Mouse (Mus musculus) stomach, embryonic 14.5 days (tissue): ENCODE measurements at regions not wholly inside any gene's neighbourhood (a gene's known extent, or its start where the extent isn't known, plus 50 kb on each side); places are given as distances from the start of the nearest gene placed in this dataset.

Experiments used
- ATAC-seq: fragments of 200-750 bp; cut with Nextera tagmentation; 2 replicates; pipeline ENCODE4 v1.8.0; 2017; ENCODE audit warnings: low read depth, moderate TSS enrichment; ENCODE audit not compliant: insufficient number of reproducible peaks, insufficient read depth, low FRiP score
- H3K27ac ChIP-seq: fragments of 300-500 bp; sonication (generic); 2 replicates; pipeline ENCODE4 v1.5.1; 2014; ENCODE audit warnings: mild to moderate bottlenecking, low read length, moderate library complexity, mixed read lengths
- H3K27me3 ChIP-seq: fragments of 300-500 bp; sonication (generic); 2 replicates; pipeline ENCODE4 v1.6.1; 2014; ENCODE audit warnings: low read length, control low read depth, mixed read lengths; ENCODE audit not compliant: control insufficient read depth, insufficient read depth
- H3K36me3 ChIP-seq: fragments of 300-500 bp; sonication (generic); 2 replicates; pipeline ENCODE4 v1.6.1; 2014; ENCODE audit warnings: mild to moderate bottlenecking, control low read depth, low read length, moderate library complexity, mixed read lengths; ENCODE audit not compliant: control insufficient read depth, insufficient read depth
- H3K4me1 ChIP-seq: fragments of 300-500 bp; sonication (generic); 2 replicates; pipeline ENCODE4 v1.6.1; 2014; ENCODE audit warnings: low read length, control low read depth, mixed read lengths; ENCODE audit not compliant: control insufficient read depth, insufficient read depth
- H3K4me2 ChIP-seq: fragments of 300-500 bp; sonication (generic); replicated peaks from 2 replicates; pipeline ENCODE4 v1.6.1; 2014; ENCODE audit warnings: low read depth, low read length, control low read depth
- H3K4me3 ChIP-seq: fragments of 300-500 bp; sonication (generic); 2 replicates; pipeline ENCODE4 v1.5.1; 2014; ENCODE audit warnings: low read depth, low read length, control low read depth
- H3K9ac ChIP-seq: fragments of 300-500 bp; sonication (generic); replicated peaks from 2 replicates; pipeline ENCODE4 v1.6.1; 2014; ENCODE audit warnings: low read depth, mild to moderate bottlenecking, control low read depth, low read length, moderate library complexity, mixed read lengths
- H3K9me3 ChIP-seq: fragments of 300-500 bp; sonication (generic); 2 replicates; pipeline ENCODE4 v1.6.1; 2016; ENCODE audit warnings: low read depth, low read length, control low read depth; ENCODE audit not compliant: control insufficient read depth
- WGBS: fragments of 180-500 bp; shearing (Covaris S2); extraction: QIAGEN DNeasy Blood & Tissue Kit; methylation state at CpG from one replicate; pipeline ENCODE4 v1.1.7; 2014; 5-methylcytosine and 5-hydroxymethylcytosine counted together

DNA sequence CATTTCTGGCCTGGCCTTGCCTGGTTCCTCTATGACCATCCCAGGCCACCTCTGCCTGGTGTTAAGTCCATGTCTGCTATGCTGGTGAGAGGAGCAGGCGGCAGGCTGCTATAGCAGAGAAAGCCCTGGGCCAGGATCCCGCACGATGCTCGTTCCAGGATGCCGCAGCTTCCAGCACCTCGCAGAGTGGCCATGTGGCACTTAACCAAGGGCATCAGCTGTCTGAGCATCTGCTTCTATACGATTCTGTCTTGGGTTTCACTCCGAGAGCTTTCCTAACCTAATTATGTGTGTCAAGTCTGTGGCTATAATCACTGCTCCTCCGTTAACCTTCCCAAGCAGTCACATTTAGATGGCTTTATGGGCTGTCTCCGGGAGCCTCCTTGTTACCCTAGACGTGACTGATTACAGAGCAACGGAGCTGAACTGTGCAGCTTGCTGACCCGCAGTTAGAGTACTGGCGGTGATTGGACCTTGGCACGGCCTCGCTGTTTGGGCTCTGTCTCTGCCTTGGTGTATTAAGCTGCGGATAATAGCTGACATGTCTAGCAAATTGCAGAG is 64.4 kb downstream of the Ackr3 start:
- ATAC-seq: no peak
- no peak overlapping the region for H3K9ac ChIP-seq
- H3K36me3 ChIP-seq: no peaks in the 10 kb centered on the region
- WGBS: 43% methylated on average over 17 of the region's 17 CpGs
- H3K27ac ChIP-seq: no peak overlapping the region
- no peaks in the 10 kb centered on the region for H3K9me3 ChIP-seq
- no peak overlapping the region for H3K4me3 ChIP-seq
- H3K4me2 ChIP-seq: no peak overlapping the region
- H3K4me1 ChIP-seq: no peaks in the 10 kb centered on the region
- H3K27me3 ChIP-seq: no peaks in the 10 kb centered on the region

DNA sequence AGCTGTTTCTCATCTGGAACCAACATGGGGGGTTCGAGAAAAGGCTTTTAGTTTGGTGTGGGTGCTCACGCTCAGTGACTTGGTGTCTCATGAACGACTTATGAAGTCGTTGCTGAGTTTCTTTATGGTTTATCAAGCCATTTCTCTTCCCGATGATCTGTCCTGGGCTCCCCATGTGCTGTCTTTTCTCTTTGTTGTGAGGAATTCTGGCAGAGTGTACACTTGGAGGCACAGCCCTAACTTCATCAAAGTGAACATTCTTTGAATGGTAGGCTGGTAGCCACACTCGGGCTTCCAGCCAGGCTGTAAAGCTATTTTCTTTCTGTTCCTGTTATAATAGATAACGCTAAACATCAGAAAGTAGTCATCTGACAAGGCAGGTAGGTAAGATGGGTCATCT is 65.2 kb downstream of the Ackr3 start:
- Histone ChIP-seq H3K4me3 (no peak overlapping the region), H3K4me2 (no peak overlapping the region), H3K36me3 (no peaks in the 10 kb centered on the region), H3K9me3 (no peaks in the 10 kb centered on the region), H3K4me1 (no peaks in the 10 kb centered on the region), H3K27me3 (no peaks in the 10 kb centered on the region), H3K27ac (no peak overlapping the region), H3K9ac (no peak overlapping the region)
- WGBS: 61% methylated on average over 7 of the region's 7 CpGs
- no peak for ATAC-seq

DNA sequence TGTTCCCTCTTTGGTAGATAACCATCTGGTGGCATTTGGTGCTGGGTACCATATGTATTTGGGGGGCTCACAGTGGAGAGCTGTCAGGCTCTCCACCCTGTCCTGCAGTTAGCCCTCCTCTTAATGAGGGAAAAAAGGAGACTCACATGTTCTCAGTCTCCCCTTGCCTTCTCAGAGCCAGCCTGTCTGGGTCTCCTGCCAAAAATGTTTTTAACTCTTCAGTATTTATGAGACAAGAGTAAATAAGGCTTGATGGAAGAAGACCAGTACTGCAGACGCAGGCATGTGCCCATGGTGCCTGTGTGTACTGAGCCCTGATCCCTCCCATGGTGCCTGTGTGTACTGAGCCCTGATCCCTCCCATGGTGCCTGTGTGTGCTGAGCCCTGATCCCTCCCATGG is 66.1 kb downstream of the Ackr3 start:
- H3K36me3 ChIP-seq: no peaks in the 10 kb centered on the region
- H3K27ac ChIP-seq: no peak overlapping the region

DNA sequence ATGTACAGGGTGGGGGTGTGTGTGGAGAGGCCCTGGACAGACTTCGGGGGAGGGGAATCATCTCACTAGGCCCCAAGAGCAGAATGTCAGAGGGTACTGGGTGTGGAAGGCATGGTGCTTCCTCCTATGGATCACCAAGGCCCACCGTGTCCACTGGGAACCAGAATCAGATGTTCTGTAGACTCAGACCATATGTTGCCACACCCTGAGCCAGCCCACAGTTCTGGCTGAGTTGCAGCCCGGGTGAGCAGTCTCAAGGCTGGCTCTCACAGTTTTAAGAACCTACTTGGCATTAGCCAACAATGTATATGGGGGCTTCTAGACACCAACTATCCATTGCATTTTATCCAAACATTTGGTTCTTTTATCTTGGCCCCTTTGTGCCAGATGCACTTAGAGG is 67.5 kb downstream of the Ackr3 start:
- Histone ChIP-seq H3K27ac (no peak overlapping the region), H3K4me1 (no peaks in the 10 kb centered on the region), H3K4me3 (no peak overlapping the region), H3K36me3 (no peaks in the 10 kb centered on the region), H3K9ac (no peak overlapping the region), H3K4me2 (no peak overlapping the region), H3K27me3 (no peaks in the 10 kb centered on the region), H3K9me3 (no peaks in the 10 kb centered on the region)
- 83% methylated on average over 3 of the region's 3 CpGs for WGBS
- no peak for ATAC-seq

More for the DNA sequence above, 66.1 kb downstream of the Ackr3 start:
- H3K4me3 ChIP-seq: no peak overlapping the region
- no peak overlapping the region for H3K9ac ChIP-seq
- H3K4me1 ChIP-seq: no peaks in the 10 kb centered on the region
- H3K27me3 ChIP-seq: no peaks in the 10 kb centered on the region
- H3K4me2 ChIP-seq: no peak overlapping the region
- WGBS: 50% methylated on average over 1 of the region's 1 CpGs
- no peaks in the 10 kb centered on the region for H3K9me3 ChIP-seq
- no peak for ATAC-seq

GRCm38 (mm10) chr1:90272411-90272810 is 68.6 kb downstream of the Ackr3 start:
- Histone ChIP-seq H3K9ac (no peak overlapping the region), H3K4me2 (no peak overlapping the region), H3K27ac (no peak overlapping the region), H3K4me1 (no peaks in the 10 kb centered on the region), H3K36me3 (no peaks in the 10 kb centered on the region), H3K4me3 (no peak overlapping the region), H3K9me3 (no peaks in the 10 kb centered on the region), H3K27me3 (no peaks in the 10 kb centered on the region)
- WGBS: 97% methylated on average over 5 of the region's 5 CpGs
- no peak for ATAC-seq

DNA sequence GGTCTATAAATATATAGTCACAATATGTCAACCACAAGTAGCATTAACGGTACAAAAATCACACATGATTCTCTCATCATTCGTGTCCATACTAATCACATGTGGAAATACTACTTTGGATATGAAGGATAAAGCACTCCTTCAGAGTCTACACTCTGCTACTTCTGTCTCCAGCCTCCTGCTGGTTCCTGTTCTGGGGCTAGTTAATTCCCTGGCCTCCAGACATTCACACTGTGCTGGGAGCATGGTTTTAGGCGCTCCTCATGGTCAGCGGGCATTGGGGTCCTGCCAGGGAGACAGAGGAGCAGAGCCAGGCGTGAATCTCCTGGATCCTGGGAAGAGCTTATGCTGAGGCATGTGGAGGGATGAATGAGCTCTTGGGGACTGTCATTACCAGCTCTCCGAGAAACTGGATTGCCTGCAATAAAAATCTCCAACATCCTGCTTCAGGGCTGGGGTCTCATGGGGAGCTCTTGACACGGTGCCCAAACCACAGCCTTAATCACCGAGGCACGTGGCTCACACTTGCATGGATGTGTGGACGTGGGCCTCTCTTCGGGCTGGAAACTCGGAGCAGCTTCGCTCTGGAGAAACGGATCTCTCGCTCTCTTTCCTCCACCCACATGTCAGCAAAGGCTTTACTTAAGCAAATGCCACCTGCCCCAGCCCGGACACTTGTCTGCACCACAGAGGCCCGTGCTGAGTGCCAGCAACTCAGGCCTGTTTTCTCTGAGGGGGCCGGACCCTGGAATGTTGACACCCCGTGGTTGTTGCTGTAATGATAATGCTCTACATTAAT is 69.2 kb downstream of the Ackr3 start:
- Histone ChIP-seq H3K36me3 (no peaks in the 10 kb centered on the region), H3K9ac (no peak overlapping the region), H3K9me3 (no peaks in the 10 kb centered on the region), H3K4me3 (no peak overlapping the region), H3K4me2 (no peak overlapping the region), H3K27ac (no peak overlapping the region), H3K27me3 (no peaks in the 10 kb centered on the region), H3K4me1 (no peaks in the 10 kb centered on the region)
- 77% methylated on average over 19 of the region's 19 CpGs for whole genome bisulfite sequencing
- no peak for ATAC-seq

DNA sequence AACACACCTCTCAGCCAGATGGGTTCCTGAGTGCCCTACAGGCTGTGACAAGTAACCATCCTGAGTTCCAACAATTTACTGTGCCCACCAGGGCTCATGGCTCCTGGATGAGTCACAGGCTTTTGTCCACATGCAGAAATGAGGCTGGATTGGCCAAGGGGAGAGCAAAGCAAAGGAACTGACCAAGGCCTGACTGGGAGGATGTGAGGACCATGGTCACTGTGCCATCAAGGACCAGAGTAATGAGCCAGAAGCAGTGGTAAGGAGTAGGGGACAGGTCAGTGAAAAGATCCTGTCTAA is 69.8 kb downstream of the Ackr3 start:
- ATAC-seq: no peak
- no peaks in the 10 kb centered on the region for H3K27me3 ChIP-seq
- H3K4me3 ChIP-seq: no peak overlapping the region
- no peak overlapping the region for H3K27ac ChIP-seq
- no peak overlapping the region for H3K4me2 ChIP-seq
- no peaks in the 10 kb centered on the region for H3K9me3 ChIP-seq
- H3K36me3 ChIP-seq: no peaks in the 10 kb centered on the region
- no peak overlapping the region for H3K9ac ChIP-seq
- no peaks in the 10 kb centered on the region for H3K4me1 ChIP-seq

DNA sequence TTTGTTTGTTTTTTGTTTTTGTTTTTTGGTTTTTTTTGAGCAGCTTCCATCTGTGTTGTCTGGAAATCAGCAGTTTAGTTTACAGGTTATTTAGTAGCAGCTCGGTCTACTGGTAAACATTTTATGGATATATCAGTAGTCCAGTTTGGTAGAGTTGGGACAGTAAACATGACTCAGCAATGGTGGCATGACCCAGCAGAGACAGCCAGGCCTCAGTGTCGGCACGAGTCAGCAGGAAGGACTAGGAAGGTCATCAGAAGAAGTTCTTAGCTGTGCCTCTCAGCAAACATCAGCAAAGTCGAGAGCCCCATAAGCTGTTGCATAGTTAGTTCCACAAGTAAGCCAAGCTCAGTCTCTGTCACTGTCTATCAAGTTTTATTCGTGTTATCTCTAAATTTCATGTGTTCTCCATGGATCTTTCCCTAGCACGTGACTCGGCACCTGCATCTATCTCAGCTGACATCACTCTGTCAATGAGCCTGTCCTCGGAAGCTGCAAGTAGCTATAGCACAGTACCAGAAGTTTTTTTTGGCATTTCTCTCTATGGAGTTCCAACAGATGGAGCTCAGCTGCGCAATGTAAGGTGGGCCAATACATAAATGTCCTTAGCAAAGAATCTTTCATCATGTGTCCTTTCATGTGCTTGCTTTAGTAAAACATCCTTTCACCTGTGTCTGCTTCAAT is 71.3 kb downstream of the Ackr3 start:
- no peaks in the 10 kb centered on the region for H3K9me3 ChIP-seq
- WGBS: 89% methylated on average over 9 of the region's 9 CpGs

More for the DNA sequence above, 71.3 kb downstream of the Ackr3 start:
- no peaks in the 10 kb centered on the region for H3K27me3 ChIP-seq
- no peak overlapping the region for H3K9ac ChIP-seq
- ATAC-seq: no peak
- no peaks in the 10 kb centered on the region for H3K36me3 ChIP-seq
- H3K27ac ChIP-seq: no peak overlapping the region
- no peaks in the 10 kb centered on the region for H3K4me1 ChIP-seq
- no peak overlapping the region for H3K4me2 ChIP-seq
- no peak overlapping the region for H3K4me3 ChIP-seq
